Mouse (Mus musculus): ENCODE measurements around the gene Gm21789. TPM values are rescaled to one million over a fixed set of nuclear protein-coding genes. Genes with fewer than 3 reads are reported as not detected.
"Not testable (repeated sequence)": the region's sequence is repeated elsewhere in the genome, so short reads cannot be mapped to it uniquely, and the experiment has no call there.

The Gm21789 gene
- not detected in 2 replicates for polyA plus RNA-seq (2016; fragmentation: Nextera tagmentation; extraction: Ambion mirVana)

DNA sequence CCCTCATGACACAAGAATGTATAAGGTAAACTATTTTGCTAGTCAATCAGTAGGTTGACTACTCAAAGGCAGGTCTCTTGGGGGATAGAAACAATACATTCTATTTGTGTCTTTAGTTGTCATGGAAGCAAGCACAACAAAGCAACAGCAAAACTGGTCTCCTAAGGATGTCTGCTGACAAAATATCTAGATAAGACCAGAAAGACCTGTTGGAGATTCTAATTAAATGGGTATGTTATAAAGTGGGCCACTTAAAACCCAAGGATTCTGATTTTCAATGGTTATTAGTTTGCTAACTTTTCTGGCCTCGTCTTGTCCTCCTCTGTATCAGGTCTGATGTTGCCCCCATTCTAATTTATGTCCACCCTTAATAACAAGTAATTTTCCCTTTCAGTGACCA, at the start of gene Gm21789:
TSS of gene Gm21789 (plus strand) at position 301 of the 400 bp plus-strand sequence.
- not testable (repeated sequence) for H3K27me3 ChIP-seq (replicated peaks; ENCODE audit: low read depth, poor library complexity, severe bottlenecking); H3K4me3 ChIP-seq; H3K27ac ChIP-seq (replicated peaks); H3K36me3 ChIP-seq (replicated peaks); H3K4me1 ChIP-seq; DNase-seq (ENCODE audit: low spot score); H3K9me3 ChIP-seq
- WGBS: no CpG with 5 or more reads among the region's 1 CpGs

DNA sequence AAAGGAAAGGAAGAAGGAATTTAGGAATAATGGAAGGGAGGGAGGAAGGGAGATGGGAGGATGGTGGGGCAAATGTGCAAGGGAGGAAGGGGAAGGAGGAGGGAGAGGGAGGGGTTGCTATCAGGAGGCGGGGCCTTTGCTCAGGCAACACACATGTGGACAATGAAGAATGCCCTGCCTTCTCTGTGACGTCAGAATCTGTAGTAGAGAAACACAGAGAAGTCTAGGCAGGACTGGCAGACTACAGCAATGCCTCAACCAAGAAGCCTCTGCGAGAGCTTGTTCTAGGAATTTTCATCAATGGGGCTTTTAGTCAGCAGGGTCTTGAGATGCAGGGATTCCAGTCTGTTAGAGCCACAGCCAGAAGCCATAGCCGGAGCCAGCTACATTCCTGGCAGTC, 47.2 kb upstream of the Gm21789 start, which contains the start of gene Btbd35f30:
TSS of gene Btbd35f30 (plus strand) at position 301 of the 400 bp plus-strand sequence.
- no CpG with 5 or more reads among the region's 4 CpGs for WGBS
- H3K27ac ChIP-seq (replicated peaks); H3K9me3 ChIP-seq; H3K4me1 ChIP-seq; H3K27me3 ChIP-seq (replicated peaks; ENCODE audit: low read depth, poor library complexity, severe bottlenecking); H3K4me3 ChIP-seq; DNase-seq (ENCODE audit: low spot score); H3K36me3 ChIP-seq (replicated peaks): not testable (repeated sequence)

- H3K4me1 ChIP-seq; H3K27me3 ChIP-seq (replicated peaks; ENCODE audit: low read depth, poor library complexity, severe bottlenecking); H3K36me3 ChIP-seq (replicated peaks); DNase-seq (ENCODE audit: low spot score); H3K9me3 ChIP-seq; H3K27ac ChIP-seq (replicated peaks); H3K4me3 ChIP-seq: not testable (repeated sequence)
- WGBS: no CpG with 5 or more reads among the region's 3 CpGs
Measured at GRCm38 (mm10) chrX:32973597-32973996, 32.0 kb downstream of the Gm21789 start, which contains the start of gene Btbd35f5. Btbd35f5 (plus strand) TSS chrX:32973897.

Other genes with a start within 250 kb of the Gm21789 start
- gene Btbd35f21, start 215.7 kb upstream of the Gm21789 start, polyA plus RNA-seq (2016; fragmentation: Nextera tagmentation; extraction: Ambion mirVana): not detected in 2 replicates
- not detected in 2 replicates for gene Btbd35f30, start 47.1 kb upstream of the Gm21789 start, polyA plus RNA-seq (2016; fragmentation: Nextera tagmentation; extraction: Ambion mirVana)
- gene Btbd35f5, start 32.1 kb downstream of the Gm21789 start, polyA plus RNA-seq (2016; fragmentation: Nextera tagmentation; extraction: Ambion mirVana): not detected in 2 replicates

All from embryonic facial prominence, embryonic 10.5 days (tissue).